Mouse (Mus musculus): ENCODE results near the gene Fam173b. TPM values are rescaled to one million over a fixed set of nuclear protein-coding genes. Genes with fewer than 3 reads are reported as not detected.

Gene Fam173b
- polyA plus RNA-seq, 1 experiment, result 4.9 TPM

DNA sequence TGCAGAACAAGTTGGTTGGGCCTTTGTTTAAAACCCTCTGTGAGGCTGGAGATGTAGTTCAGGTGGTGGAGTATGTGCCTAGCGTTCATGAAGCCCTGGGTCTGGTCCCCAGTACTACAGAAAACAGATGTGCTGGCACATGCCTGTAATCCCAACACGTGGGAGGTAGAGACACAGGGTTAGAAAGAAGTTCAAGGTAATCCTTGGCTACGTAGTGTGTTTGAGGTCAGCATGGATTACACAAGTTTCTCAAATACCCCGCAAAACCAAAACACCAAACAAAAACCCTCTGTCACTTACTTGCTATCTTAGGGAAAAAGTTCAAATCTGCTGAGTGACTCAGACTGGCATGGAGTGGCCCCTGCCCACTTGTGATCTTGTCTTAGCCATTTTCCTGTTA is 10.3 kb downstream of the Fam173b start:
- TF ChIP-seq POLR2A (IDR thresholded peaks at IDR 0.05; ENCODE audit: low read depth, low read length), result no peak
- no peak for TF ChIP-seq CTCF (IDR thresholded peaks at IDR 0.05; ENCODE audit: extremely low read depth, insufficient read depth, insufficient read length, insufficient replicate concordance)
- 96% methylated on average over 4 of the region's 4 CpGs for WGBS
- H3K27ac ChIP-seq (ENCODE audit: insufficient read depth, low read length), result no peak overlapping the region
- no peak for DNase-seq (ENCODE audit: low read depth in 1 of 2, low spot score in 2 of 2)
- no peak overlapping the region for H3K4me3 ChIP-seq (ENCODE audit: extremely low read depth, insufficient read depth, insufficient read length)
- H3K36me3 ChIP-seq (ENCODE audit: control insufficient read depth, insufficient read depth, low read length), result no peaks in the 10 kb centered on the region
- peaks cover 11% of the 10 kb centered on the region; the same call in 1 of the 2 replicates for H3K4me1 ChIP-seq (ENCODE audit: control insufficient read depth, insufficient read depth, insufficient read length)
- H3K27me3 ChIP-seq (ENCODE audit: control insufficient read depth, insufficient read depth, low read length), result no peaks in the 10 kb centered on the region

DNA sequence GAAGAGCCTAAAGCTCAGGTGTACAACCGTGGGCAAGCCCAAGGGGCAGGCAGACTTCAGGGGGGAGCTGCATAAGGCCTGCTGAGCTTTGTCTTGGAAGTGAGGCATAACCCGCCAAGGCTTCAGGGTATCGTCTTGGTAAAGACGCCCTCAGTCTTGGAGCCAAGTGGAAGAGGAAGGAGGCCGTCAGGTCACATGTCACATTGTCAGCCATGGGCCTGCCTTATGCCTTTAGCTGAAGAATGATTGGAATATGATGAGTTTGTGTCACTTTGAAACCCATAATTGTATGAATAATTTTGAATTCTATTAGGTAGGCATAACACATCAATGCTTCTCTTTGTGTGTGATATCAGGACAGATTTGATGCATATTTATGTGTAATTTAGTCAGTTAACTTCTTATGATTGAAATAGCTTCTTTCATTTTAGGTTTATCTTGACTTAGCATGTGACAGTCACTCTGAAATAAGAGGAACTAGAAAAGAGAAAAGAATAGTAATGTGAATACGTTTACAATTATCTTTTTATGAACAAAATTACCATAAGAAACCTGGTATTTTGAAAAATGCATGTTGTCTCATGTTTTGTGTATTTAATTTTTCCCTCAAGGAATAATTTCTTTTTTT is 12.3 kb downstream of the Fam173b start:
- Histone ChIP-seq H3K4me3 (ENCODE audit: extremely low read depth, insufficient read depth, insufficient read length) (no peak overlapping the region), H3K27ac (ENCODE audit: insufficient read depth, low read length) (no peak overlapping the region), H3K27me3 (ENCODE audit: control insufficient read depth, insufficient read depth, low read length) (no peaks in the 10 kb centered on the region), H3K36me3 (ENCODE audit: control insufficient read depth, insufficient read depth, low read length) (no peaks in the 10 kb centered on the region), H3K4me1 (ENCODE audit: control insufficient read depth, insufficient read depth, insufficient read length) (peaks cover 14% of the 10 kb centered on the region; the same call in 1 of the 2 replicates)
- WGBS, result 73% methylated on average over 6 of the region's 6 CpGs
- DNase-seq (ENCODE audit: low read depth in 1 of 2, low spot score in 2 of 2), result no peak
- no peak for TF ChIP-seq POLR2A (IDR thresholded peaks at IDR 0.05; ENCODE audit: low read depth, low read length)
- no peak for TF ChIP-seq CTCF (IDR thresholded peaks at IDR 0.05; ENCODE audit: extremely low read depth, insufficient read depth, insufficient read length, insufficient replicate concordance)

DNA sequence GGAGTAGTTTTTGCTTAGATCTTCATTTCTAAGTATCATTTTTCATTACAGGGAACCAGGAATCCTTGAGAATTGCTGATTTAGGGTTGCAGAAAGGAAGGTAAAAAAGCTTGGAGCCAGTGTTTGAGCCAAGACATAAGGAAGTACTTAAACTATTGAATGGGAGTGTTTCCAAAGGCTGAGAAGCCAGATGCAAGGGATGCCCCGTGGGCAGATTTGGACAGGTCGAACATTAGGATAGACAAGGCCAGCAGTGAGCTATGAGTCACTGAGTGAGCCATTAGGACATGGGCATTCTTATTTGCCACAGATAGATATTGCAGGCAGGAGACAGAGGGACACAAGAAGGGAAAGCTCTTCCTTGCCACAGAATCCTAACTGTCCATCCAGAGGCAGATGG is 13.0 kb downstream of the Fam173b start:
- no peak for TF ChIP-seq CTCF (IDR thresholded peaks at IDR 0.05; ENCODE audit: extremely low read depth, insufficient read depth, insufficient read length, insufficient replicate concordance)
- TF ChIP-seq POLR2A (IDR thresholded peaks at IDR 0.05; ENCODE audit: low read depth, low read length), result no peak

DNA sequence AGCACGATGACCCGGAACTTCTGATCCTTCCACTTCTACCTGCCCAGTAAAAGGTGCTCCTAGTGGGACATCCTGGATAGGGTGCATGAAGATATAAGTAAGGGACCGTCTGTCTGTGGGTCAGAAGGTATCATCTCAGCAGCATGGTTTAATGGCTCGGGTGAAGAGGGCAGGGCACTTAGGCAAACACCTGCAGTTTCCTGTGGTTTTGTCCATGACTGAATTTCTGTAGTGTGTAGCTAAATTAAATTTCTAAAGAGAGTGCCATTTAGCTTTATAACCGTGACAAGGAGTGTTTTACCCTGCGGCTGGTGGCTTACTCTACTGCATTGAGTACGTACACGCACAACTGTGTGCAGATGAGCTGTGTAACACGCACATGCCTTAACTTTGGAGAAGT is 15.6 kb downstream of the Fam173b start:
- H3K4me3 ChIP-seq (ENCODE audit: extremely low read depth, insufficient read depth, insufficient read length), result no peak overlapping the region
- no peak for TF ChIP-seq POLR2A (IDR thresholded peaks at IDR 0.05; ENCODE audit: low read depth, low read length)
- no peak for TF ChIP-seq CTCF (IDR thresholded peaks at IDR 0.05; ENCODE audit: extremely low read depth, insufficient read depth, insufficient read length, insufficient replicate concordance)
- DNase-seq (ENCODE audit: low read depth in 1 of 2, low spot score in 2 of 2), result no peak
- H3K27me3 ChIP-seq (ENCODE audit: control insufficient read depth, insufficient read depth, low read length), result no peaks in the 10 kb centered on the region
- peak overlapping the region; percentile 27; the same call in 1 of the 2 replicates for H3K27ac ChIP-seq (ENCODE audit: insufficient read depth, low read length)
- H3K4me1 ChIP-seq (ENCODE audit: control insufficient read depth, insufficient read depth, insufficient read length), result peaks cover 14% of the 10 kb centered on the region; the same call in 1 of the 2 replicates
- H3K36me3 ChIP-seq (ENCODE audit: control insufficient read depth, insufficient read depth, low read length), result no peaks in the 10 kb centered on the region
- 48% methylated on average over 9 of the region's 9 CpGs for WGBS

More for the DNA sequence above, 13.0 kb downstream of the Fam173b start:
- Histone ChIP-seq H3K36me3 (ENCODE audit: control insufficient read depth, insufficient read depth, low read length) (no peaks in the 10 kb centered on the region), H3K4me3 (ENCODE audit: extremely low read depth, insufficient read depth, insufficient read length) (no peak overlapping the region), H3K27me3 (ENCODE audit: control insufficient read depth, insufficient read depth, low read length) (no peaks in the 10 kb centered on the region), H3K4me1 (ENCODE audit: control insufficient read depth, insufficient read depth, insufficient read length) (peaks cover 14% of the 10 kb centered on the region; the same call in 1 of the 2 replicates), H3K27ac (ENCODE audit: insufficient read depth, low read length) (no peak overlapping the region)
- WGBS, result 96% methylated on average over 2 of the region's 2 CpGs
- DNase-seq (ENCODE audit: low read depth in 1 of 2, low spot score in 2 of 2), result no peak

DNA sequence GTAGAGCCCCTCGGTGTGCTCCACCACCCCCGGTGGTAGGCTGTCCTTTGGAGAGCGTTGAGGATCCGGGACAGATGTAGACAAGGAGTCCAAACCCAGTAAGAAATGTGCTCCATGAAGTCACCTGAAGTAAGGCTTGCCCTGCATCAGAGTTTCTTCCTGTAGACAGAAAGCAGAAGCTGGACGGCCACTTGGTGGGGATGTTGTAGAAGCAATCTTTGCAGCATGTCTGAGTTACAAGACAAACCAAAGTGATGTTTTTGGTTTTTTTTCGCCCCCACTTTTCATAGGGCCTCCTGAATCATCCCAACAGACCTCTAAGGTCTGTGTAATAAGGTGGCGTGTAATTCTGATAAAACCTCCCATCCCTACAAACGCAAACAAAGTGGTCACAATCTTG is 17.9 kb downstream of the Fam173b start:
- no peak for TF ChIP-seq CTCF (IDR thresholded peaks at IDR 0.05; ENCODE audit: extremely low read depth, insufficient read depth, insufficient read length, insufficient replicate concordance)
- TF ChIP-seq POLR2A (IDR thresholded peaks at IDR 0.05; ENCODE audit: low read depth, low read length), result no peak
- WGBS, result 91% methylated on average over 8 of the region's 8 CpGs
- Histone ChIP-seq H3K4me1 (ENCODE audit: control insufficient read depth, insufficient read depth, insufficient read length) (peaks cover 14% of the 10 kb centered on the region; the same call in 1 of the 2 replicates), H3K27me3 (ENCODE audit: control insufficient read depth, insufficient read depth, low read length) (no peaks in the 10 kb centered on the region), H3K36me3 (ENCODE audit: control insufficient read depth, insufficient read depth, low read length) (no peaks in the 10 kb centered on the region), H3K4me3 (ENCODE audit: extremely low read depth, insufficient read depth, insufficient read length) (no peak overlapping the region), H3K27ac (ENCODE audit: insufficient read depth, low read length) (no peak overlapping the region)
- DNase-seq (ENCODE audit: low read depth in 1 of 2, low spot score in 2 of 2), result no peak

DNA sequence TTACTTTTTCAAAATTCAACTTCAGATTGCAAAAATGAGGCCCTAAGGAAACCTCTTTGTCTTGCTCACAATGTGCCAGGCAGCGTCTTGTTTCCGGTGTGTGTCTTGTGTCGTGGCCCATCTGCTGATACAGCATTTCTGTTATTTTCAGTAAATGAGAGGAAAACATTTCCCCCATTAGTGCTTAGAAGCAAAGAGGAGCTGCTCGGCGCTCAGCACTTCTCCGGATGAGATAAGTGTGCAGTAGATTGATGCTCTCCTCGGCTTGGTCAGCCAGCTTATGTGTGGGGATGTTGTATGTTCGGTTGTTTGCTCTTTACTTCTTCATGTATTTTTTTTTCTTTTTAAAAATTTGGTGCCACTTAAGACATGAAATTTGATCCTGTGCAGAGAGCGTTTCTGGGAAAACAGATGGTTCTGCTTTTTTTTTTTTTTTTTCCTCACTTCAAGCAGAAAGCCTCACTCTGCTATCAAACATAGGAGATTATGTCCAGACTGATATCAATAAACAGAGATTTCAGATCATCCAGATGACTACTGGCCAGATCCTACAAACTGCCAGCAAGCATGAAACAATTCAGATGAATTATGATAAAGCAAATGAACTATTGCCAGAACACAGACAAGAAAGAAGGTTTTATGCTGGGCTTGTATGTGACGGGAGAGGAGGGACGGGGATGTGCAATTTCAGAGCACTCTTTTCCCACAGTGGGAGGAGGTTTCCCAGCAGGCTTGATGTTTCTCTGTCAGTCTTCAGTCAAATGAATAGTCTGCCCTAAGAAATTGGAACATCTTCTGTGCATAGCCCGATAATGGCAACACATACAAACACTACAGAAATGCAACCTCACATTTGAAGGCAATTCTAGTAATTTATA is 25.9 kb downstream of the Fam173b start:
- H3K4me1 ChIP-seq (ENCODE audit: control insufficient read depth, insufficient read depth, insufficient read length), result no peaks in the 10 kb centered on the region
- no peaks in the 10 kb centered on the region for H3K36me3 ChIP-seq (ENCODE audit: control insufficient read depth, insufficient read depth, low read length)
- no peak for DNase-seq (ENCODE audit: low read depth in 1 of 2, low spot score in 2 of 2)
- no peaks in the 10 kb centered on the region for H3K27me3 ChIP-seq (ENCODE audit: control insufficient read depth, insufficient read depth, low read length)
- no peak overlapping the region for H3K4me3 ChIP-seq (ENCODE audit: extremely low read depth, insufficient read depth, insufficient read length)
- 47% methylated on average over 12 of the region's 12 CpGs for WGBS
- H3K27ac ChIP-seq (ENCODE audit: insufficient read depth, low read length), result no peak overlapping the region
- no peak for TF ChIP-seq CTCF (IDR thresholded peaks at IDR 0.05; ENCODE audit: extremely low read depth, insufficient read depth, insufficient read length, insufficient replicate concordance)
- no peak for TF ChIP-seq POLR2A (IDR thresholded peaks at IDR 0.05; ENCODE audit: low read depth, low read length)
